Mouse (Mus musculus): ENCODE data around the gene Farp2.
"Not testable (repeated sequence)": the region's sequence is repeated elsewhere in the genome, so short reads cannot be mapped to it uniquely, and the experiment has no call there.

Farp2 gene

GRCm38 (mm10) chr1:93632723-93633122 lies 120.8 kb downstream of the Farp2 start:
- in situ Hi-C loops (cut with MboI, MseI), result loop anchor here (25.0 kb wide), 1 partner anchor 1680 kb away; the partner anchor contains the start of gene Fam174a

- in situ Hi-C loops (cut with MboI, MseI), result loop anchor here (25.0 kb wide), 1 partner anchor 1678 kb away; the partner anchor contains the start of gene Fam174a
Measured at GRCm38 (mm10) chr1:93634481-93634891, 122.6 kb downstream of the Farp2 start.

GRCm38 (mm10) chr1:93635091-93635579 lies 123.3 kb downstream of the Farp2 start:
- in situ Hi-C loops (cut with MboI, MseI), result loop anchor here (25.0 kb wide), 1 partner anchor 1677 kb away; the partner anchor contains the start of gene Fam174a

DNA sequence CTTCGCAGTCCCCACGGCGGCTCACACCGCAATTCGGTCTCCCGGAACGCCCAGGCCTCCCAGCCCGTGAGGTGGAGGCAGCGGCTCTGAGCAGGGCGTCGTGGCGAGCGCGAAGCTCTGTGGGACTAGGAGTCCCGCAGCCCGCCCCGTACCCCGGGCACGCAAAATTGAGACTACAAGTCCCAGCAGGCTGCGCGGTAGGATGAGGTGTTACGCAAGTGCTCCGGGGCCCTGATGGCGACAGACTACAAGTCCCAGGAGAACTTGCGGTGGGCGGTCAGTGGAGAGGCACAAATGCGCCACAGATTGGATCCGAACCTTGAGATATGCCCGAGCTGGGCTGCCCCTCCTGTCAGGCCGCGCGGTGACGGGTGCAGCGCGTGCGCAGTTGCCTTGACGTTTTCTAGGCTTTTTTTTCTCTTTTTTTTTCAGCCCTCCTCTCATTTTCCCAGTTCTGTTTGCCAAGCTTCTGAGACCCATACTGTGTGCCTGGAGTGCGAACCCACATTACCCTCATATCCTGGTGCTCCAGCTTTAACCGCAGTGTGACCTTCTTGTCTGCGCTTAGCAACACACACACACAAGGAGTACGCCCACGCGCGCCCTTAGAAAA lies 123.8 kb downstream of the Farp2 start:
- in situ Hi-C loops (cut with MboI, MseI), result loop anchor here (25.0 kb wide), 1 partner anchor 1677 kb away; the partner anchor contains the start of gene Fam174a

DNA sequence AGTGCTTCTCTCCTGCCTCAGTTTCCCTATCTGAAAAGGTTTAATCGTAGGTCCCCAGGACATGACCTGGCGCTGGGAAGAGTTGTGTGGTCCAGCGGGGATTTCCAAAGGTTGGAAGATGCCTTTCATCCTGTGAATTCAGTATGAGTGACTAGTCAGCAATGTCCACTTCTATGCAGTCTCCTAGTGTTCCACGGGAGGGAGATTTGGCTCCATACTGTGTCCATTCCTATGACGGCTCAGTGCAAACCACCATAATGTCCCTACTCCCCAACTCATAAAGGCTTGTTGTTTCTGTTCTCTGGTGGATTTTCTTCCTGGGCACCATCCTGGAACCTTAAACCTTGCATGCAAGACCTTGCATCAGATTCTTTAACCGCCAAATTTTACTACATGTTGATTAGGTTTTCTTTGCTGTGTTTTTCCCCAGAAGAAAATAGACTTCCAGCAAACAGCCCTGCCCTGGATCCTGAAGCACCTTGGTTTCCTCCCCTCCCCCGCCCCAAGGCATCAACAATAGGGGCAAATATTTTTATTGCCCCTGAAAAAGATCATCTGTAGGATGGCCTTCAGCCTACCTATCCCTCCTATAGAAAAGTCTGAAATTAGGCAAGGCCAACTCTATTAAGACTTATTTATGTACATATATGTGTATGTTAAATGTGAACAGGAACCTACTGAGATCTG lies 124.5 kb downstream of the Farp2 start:
- in situ Hi-C loops (cut with MboI, MseI), result loop anchor here (25.0 kb wide), 1 partner anchor 1676 kb away; the partner anchor contains the start of gene Fam174a

GRCm38 (mm10) chr1:93641978-93642377 lies 130.1 kb downstream of the Farp2 start:
- in situ Hi-C loops (cut with MboI, MseI), result loop anchor here (25.0 kb wide), 1 partner anchor 1670 kb away; the partner anchor contains the start of gene Fam174a

DNA sequence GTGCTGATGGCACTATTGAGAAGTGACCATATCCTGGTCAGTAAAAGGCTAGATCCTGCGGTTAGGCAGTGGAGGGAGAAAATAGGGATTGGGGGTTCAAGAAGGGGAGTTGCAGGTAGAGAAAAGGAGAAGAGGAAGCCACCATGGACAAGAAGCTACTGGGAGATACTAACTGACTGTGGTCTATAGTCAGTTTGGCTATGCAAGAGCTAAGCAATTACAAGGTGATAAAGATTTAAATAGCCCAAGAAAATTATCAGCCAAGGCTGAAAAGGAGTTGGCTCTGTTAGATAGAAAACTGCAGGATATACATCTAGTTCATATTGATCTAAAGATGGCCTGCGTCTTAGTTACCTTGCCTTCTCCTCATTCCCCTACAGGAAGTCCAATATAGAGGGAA lies 130.8 kb downstream of the Farp2 start:
- in situ Hi-C loops (cut with MboI, MseI), result loop anchor here (25.0 kb wide), 1 partner anchor 1670 kb away; the partner anchor contains the start of gene Fam174a

GRCm38 (mm10) chr1:93649604-93650172 lies 137.8 kb downstream of the Farp2 start:
- in situ Hi-C loops (cut with MboI, MseI), result loop anchor here (25.0 kb wide), 1 partner anchor 1663 kb away; the partner anchor contains the start of gene Fam174a

DNA sequence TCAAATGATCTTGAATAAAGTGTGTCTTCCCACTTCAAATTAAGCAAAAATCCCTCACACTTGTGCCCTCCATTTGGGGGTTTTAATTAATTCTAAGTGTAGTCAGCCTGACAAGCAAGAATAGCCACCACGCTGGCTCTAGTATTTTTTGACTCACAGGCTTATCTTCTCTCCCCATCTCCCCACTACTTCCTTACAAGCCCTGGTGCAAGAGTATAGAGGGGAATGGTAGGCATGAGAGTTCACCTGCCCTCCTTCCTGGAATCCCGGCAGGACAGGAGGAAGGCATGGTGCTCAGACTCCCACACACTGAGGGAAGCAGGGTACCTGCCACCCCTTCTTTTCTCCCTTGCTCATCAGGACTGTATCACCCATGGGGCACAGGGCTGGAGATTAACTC lies 142.4 kb downstream of the Farp2 start:
- in situ Hi-C loops (cut with MboI, MseI), result no loop called here

GRCm38 (mm10) chr1:93654798-93655197 lies 142.9 kb downstream of the Farp2 start:
- in situ Hi-C loops (cut with MboI, MseI), result no loop called here

DNA sequence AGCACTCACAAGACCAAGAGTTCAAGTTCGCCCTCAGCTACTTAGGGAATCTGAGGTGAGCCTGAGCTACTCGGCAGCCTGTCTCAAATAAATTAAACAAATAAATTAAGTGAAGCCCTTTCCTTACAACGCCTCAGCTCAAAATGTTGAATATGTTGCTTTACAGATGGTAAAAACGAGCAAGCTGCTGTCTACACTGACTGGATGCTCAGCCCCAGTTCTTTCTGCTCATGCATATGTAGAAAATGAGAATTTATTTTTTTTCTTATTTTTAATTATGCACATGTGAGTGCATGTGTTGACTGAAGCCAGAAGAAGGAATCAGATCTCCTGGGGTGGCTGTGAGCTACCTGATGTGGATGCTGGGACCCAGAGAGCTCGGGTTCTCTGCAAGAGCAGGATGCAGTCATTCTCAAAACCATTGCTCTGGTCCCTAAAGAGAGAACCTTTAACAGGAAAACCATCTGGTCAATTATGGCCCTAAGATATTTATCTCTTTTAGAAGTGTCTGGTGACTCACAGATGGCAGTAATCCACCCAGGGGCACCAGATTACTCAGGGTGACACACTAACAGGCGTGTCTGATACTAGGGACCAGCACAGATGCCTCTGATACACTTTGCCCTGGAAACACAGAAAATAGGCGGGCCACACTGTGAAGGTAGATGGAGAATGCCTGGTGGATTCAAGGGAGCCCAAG lies 144.6 kb downstream of the Farp2 start:
- in situ Hi-C loops (cut with MboI, MseI), result no loop called here

GRCm38 (mm10) chr1:93657025-93657360 lies 145.1 kb downstream of the Farp2 start:
- in situ Hi-C loops (cut with MboI, MseI), result no loop called here

- in situ Hi-C loops (cut with MboI, MseI), result not testable (repeated sequence)
Measured at GRCm38 (mm10) chr1:93658559-93658958, 146.7 kb downstream of the Farp2 start, which contains the start of gene Stk25. Gene Stk25, minus strand, starts transcription at chr1:93658659.

- in situ Hi-C loops (cut with MboI, MseI), result no loop called here
Measured at GRCm38 (mm10) chr1:93667760-93668400, 156.0 kb downstream of the Farp2 start.

- in situ Hi-C loops (cut with MboI, MseI), result no loop called here
Measured at GRCm38 (mm10) chr1:93668791-93669548, 157.1 kb downstream of the Farp2 start.

GRCm38 (mm10) chr1:93669941-93670340 lies 158.1 kb downstream of the Farp2 start:
- in situ Hi-C loops (cut with MboI, MseI), result no loop called here

Data from T-helper 2 cell (primary cell).